Mouse (Mus musculus) heart, adult 2 months (tissue): ENCODE measurements at regions not wholly inside any gene's neighbourhood (a gene's known extent, or its start where the extent isn't known, plus 50 kb on each side); places are given as distances from the start of the nearest gene placed in this dataset.

Source experiments
- CTCF ChIP-seq: fragments of 200-600 bp; IDR thresholded peaks from 2 replicates; pipeline ENCODE4 v1.8.1; 2022; ENCODE audit warnings: antibody characterized with exemption, mild to moderate bottlenecking, moderate library complexity
- POLR2A ChIP-seq: fragments of 200-500 bp; IDR thresholded peaks from 2 replicates; pipeline ENCODE4 v1.6.1; 2011; ENCODE audit warnings: mild to moderate bottlenecking, low read depth, low read length, control low read depth; ENCODE audit not compliant: insufficient read depth

- no peak for TF ChIP-seq POLR2A
- no peak for TF ChIP-seq CTCF
These were observed 67.5 kb upstream of the Otx2 start for GRCm38 (mm10) chr14:48740942-48741602.
